Mouse (Mus musculus) liver, embryonic 16.5 days (tissue): ENCODE measurements around the gene Grik3. TPM values are rescaled to one million over a fixed set of nuclear protein-coding genes. Genes with fewer than 3 reads are reported as not detected.

Experiments
- ATAC-seq: fragments of 200-750 bp; cut with Nextera tagmentation; 2 replicates; pipeline ENCODE4 v1.8.0; 2017; ENCODE audit warnings: low read depth, mild to moderate bottlenecking, moderate number of reproducible peaks, moderate library complexity
- H3K27ac ChIP-seq: fragments of 300-500 bp; sonication (generic); 2 replicates; pipeline ENCODE4 v1.5.1; 2014; ENCODE audit warnings: mild to moderate bottlenecking, low read length
- H3K27me3 ChIP-seq: fragments of 300-500 bp; sonication (generic); 2 replicates; pipeline ENCODE4 v1.6.1; 2014; ENCODE audit warnings: low read depth, low read length, mixed read lengths; ENCODE audit not compliant: control insufficient read depth, insufficient read depth
- H3K36me3 ChIP-seq: fragments of 300-500 bp; sonication (generic); 2 replicates; pipeline ENCODE4 v1.6.1; 2014; ENCODE audit warnings: mild to moderate bottlenecking; ENCODE audit not compliant: control insufficient read depth, insufficient read depth
- H3K4me1 ChIP-seq: fragments of 300-500 bp; sonication (generic); 2 replicates; pipeline ENCODE4 v1.6.1; 2014; ENCODE audit warnings: low read depth, low read length, mixed read lengths; ENCODE audit not compliant: control insufficient read depth
- H3K4me2 ChIP-seq: fragments of 300-500 bp; sonication (generic); 2 replicates; pipeline ENCODE4 v1.6.1; 2014; ENCODE audit warnings: low read depth, low read length, mixed read lengths
- H3K4me3 ChIP-seq: fragments of 300-500 bp; sonication (generic); 2 replicates; pipeline ENCODE4 v1.5.1; 2014; ENCODE audit warnings: low read depth, mild to moderate bottlenecking, low read length
- H3K9ac ChIP-seq: fragments of 300-500 bp; sonication (generic); 2 replicates; pipeline ENCODE4 v1.6.1; 2014; ENCODE audit warnings: low read depth, low read length
- H3K9me3 ChIP-seq: fragments of 300-500 bp; sonication (generic); replicated peaks from 2 replicates; pipeline ENCODE4 v1.6.1; 2016; ENCODE audit warnings: low read length; ENCODE audit not compliant: control insufficient read depth
- WGBS: fragments of 180-500 bp; shearing (Covaris S2); extraction: QIAGEN DNeasy Blood & Tissue Kit; methylation state at CpG from one replicate; pipeline ENCODE4 v1.1.7; 2014; ENCODE audit not compliant: insufficient replicate concordance; 5-methylcytosine and 5-hydroxymethylcytosine counted together
- polyA plus RNA-seq: library from polyadenylated mRNA; unstranded; fragments of >200 nt; fragmentation: Nextera tagmentation; extraction: Ambion mirVana; gene quantifications from 2 replicates; pipeline ENCODE4 v1.2.1, GENCODE M21; 2015

The Grik3 gene
- polyA plus RNA-seq, 1 experiment from 2014 or later, result not detected

- no peak overlapping the region for H3K4me2 ChIP-seq
- H3K36me3 ChIP-seq, result no peaks in the 10 kb centered on the region
- no peak overlapping the region for H3K27ac ChIP-seq
- ATAC-seq, result no peak
- H3K4me3 ChIP-seq, result no peak overlapping the region
- H3K9me3 ChIP-seq, result no peaks in the 10 kb centered on the region
- peaks cover 14% of the 10 kb centered on the region for H3K27me3 ChIP-seq
- WGBS, result 13% methylated on average over 6 of the region's 6 CpGs
- no peaks in the 10 kb centered on the region for H3K4me1 ChIP-seq
- H3K9ac ChIP-seq, result no peak overlapping the region
These were observed 8.4 kb downstream of the Grik3 start for GRCm38 (mm10) chr4:125498866-125499265.

GRCm38 (mm10) chr4:125502861-125503260 lies 12.4 kb downstream of the Grik3 start:
- Histone ChIP-seq H3K9me3 (no peaks in the 10 kb centered on the region), H3K27me3 (peaks cover 2% of the 10 kb centered on the region; the same call in 1 of the 2 replicates), H3K4me1 (no peaks in the 10 kb centered on the region), H3K9ac (no peak overlapping the region), H3K4me3 (no peak overlapping the region), H3K4me2 (no peak overlapping the region), H3K36me3 (no peaks in the 10 kb centered on the region), H3K27ac (no peak overlapping the region)
- no peak for ATAC-seq
- 45% methylated on average over 8 of the region's 8 CpGs for WGBS

- Histone ChIP-seq H3K9ac (no peak overlapping the region), H3K27ac (no peak overlapping the region), H3K4me3 (no peak overlapping the region), H3K4me1 (no peaks in the 10 kb centered on the region), H3K9me3 (no peaks in the 10 kb centered on the region), H3K27me3 (no peaks in the 10 kb centered on the region), H3K36me3 (no peaks in the 10 kb centered on the region), H3K4me2 (no peak overlapping the region)
- WGBS, result 57% methylated on average over 6 of the region's 6 CpGs
- ATAC-seq, result no peak
These were observed 21.9 kb downstream of the Grik3 start for GRCm38 (mm10) chr4:125512434-125512833.

GRCm38 (mm10) chr4:125515646-125516045 lies 25.1 kb downstream of the Grik3 start:
- Histone ChIP-seq H3K36me3 (no peaks in the 10 kb centered on the region), H3K27ac (no peak overlapping the region), H3K4me2 (no peak overlapping the region), H3K27me3 (no peaks in the 10 kb centered on the region), H3K4me1 (no peaks in the 10 kb centered on the region), H3K4me3 (no peak overlapping the region), H3K9me3 (no peaks in the 10 kb centered on the region), H3K9ac (no peak overlapping the region)
- ATAC-seq, result no peak
- WGBS, result 34% methylated on average over 13 of the region's 13 CpGs

GRCm38 (mm10) chr4:125516612-125517011 lies 26.1 kb downstream of the Grik3 start:
- no peaks in the 10 kb centered on the region for H3K27me3 ChIP-seq
- no peaks in the 10 kb centered on the region for H3K4me1 ChIP-seq
- WGBS, result 44% methylated on average over 6 of the region's 6 CpGs
- no peak overlapping the region for H3K4me3 ChIP-seq
- no peaks in the 10 kb centered on the region for H3K9me3 ChIP-seq
- H3K4me2 ChIP-seq, result no peak overlapping the region
- H3K27ac ChIP-seq, result no peak overlapping the region
- no peak for ATAC-seq
- H3K36me3 ChIP-seq, result no peaks in the 10 kb centered on the region
- H3K9ac ChIP-seq, result no peak overlapping the region

GRCm38 (mm10) chr4:125518861-125519260 lies 28.4 kb downstream of the Grik3 start:
- no peak overlapping the region for H3K27ac ChIP-seq
- ATAC-seq, result no peak
- H3K4me3 ChIP-seq, result no peak overlapping the region
- no peaks in the 10 kb centered on the region for H3K27me3 ChIP-seq
- no peaks in the 10 kb centered on the region for H3K9me3 ChIP-seq
- H3K9ac ChIP-seq, result no peak overlapping the region
- no peak overlapping the region for H3K4me2 ChIP-seq
- H3K4me1 ChIP-seq, result no peaks in the 10 kb centered on the region
- no peaks in the 10 kb centered on the region for H3K36me3 ChIP-seq
- 72% methylated on average over 5 of the region's 5 CpGs for WGBS

GRCm38 (mm10) chr4:125522931-125523330 lies 32.4 kb downstream of the Grik3 start:
- no peaks in the 10 kb centered on the region for H3K27me3 ChIP-seq
- WGBS, result 55% methylated on average over 7 of the region's 7 CpGs
- no peak overlapping the region for H3K27ac ChIP-seq
- H3K4me1 ChIP-seq, result no peaks in the 10 kb centered on the region
- no peak overlapping the region for H3K9ac ChIP-seq
- H3K36me3 ChIP-seq, result no peaks in the 10 kb centered on the region
- no peak for ATAC-seq
- H3K9me3 ChIP-seq, result no peaks in the 10 kb centered on the region
- no peak overlapping the region for H3K4me3 ChIP-seq
- no peak overlapping the region for H3K4me2 ChIP-seq

GRCm38 (mm10) chr4:125525266-125525665 lies 34.8 kb downstream of the Grik3 start:
- no peak overlapping the region for H3K27ac ChIP-seq
- no peak overlapping the region for H3K9ac ChIP-seq
- H3K4me2 ChIP-seq, result no peak overlapping the region
- H3K4me1 ChIP-seq, result no peaks in the 10 kb centered on the region
- H3K4me3 ChIP-seq, result no peak overlapping the region
- no peaks in the 10 kb centered on the region for H3K9me3 ChIP-seq
- 71% methylated on average over 4 of the region's 4 CpGs for WGBS
- ATAC-seq, result no peak
- no peaks in the 10 kb centered on the region for H3K27me3 ChIP-seq
- no peaks in the 10 kb centered on the region for H3K36me3 ChIP-seq

GRCm38 (mm10) chr4:125526425-125526824 lies 35.9 kb downstream of the Grik3 start:
- Histone ChIP-seq H3K9ac (no peak overlapping the region), H3K4me1 (no peaks in the 10 kb centered on the region), H3K27me3 (no peaks in the 10 kb centered on the region), H3K9me3 (no peaks in the 10 kb centered on the region), H3K4me2 (no peak overlapping the region), H3K36me3 (no peaks in the 10 kb centered on the region), H3K4me3 (no peak overlapping the region), H3K27ac (no peak overlapping the region)
- WGBS, result 64% methylated on average over 5 of the region's 5 CpGs
- no peak for ATAC-seq
